Mouse (Mus musculus) myocyte (in vitro differentiated cells): ENCODE results near the gene Ube2o. TPM values are rescaled to one million over a fixed set of nuclear protein-coding genes. Genes with fewer than 3 reads are reported as not detected.
A peak's percentile ranks its signal among the peaks of the same experiment; 100 is the strongest.

Experiments
- H3K27me3 ChIP-seq: one replicate; pipeline ENCODE4 v1.6.1; 2011; ENCODE audit not compliant: control insufficient read depth, insufficient read depth, insufficient read length
- H3K36me3 ChIP-seq: one replicate; pipeline ENCODE4 v1.6.1; 2011; ENCODE audit not compliant: control insufficient read depth, insufficient read depth
- H3K4me2 ChIP-seq: one replicate; pipeline ENCODE4 v1.6.1; 2011; ENCODE audit warnings: low read depth, control low read depth
- H3K4me3 ChIP-seq: one replicate; pipeline ENCODE4 v1.5.1; 2011; ENCODE audit warnings: mild to moderate bottlenecking, control low read depth, moderate library complexity
- H3K79me2 ChIP-seq: one replicate; pipeline ENCODE4 v1.6.1; 2011; ENCODE audit not compliant: control insufficient read depth, insufficient read depth
- H3ac ChIP-seq: one replicate; pipeline ENCODE4 v1.6.1; 2011; ENCODE audit not compliant: control insufficient read depth, insufficient read length
- CEBPB ChIP-seq: IDR thresholded peaks from 2 replicates; pipeline ENCODE4 v1.6.1; 2011; ENCODE audit warnings: mild to moderate bottlenecking, moderate library complexity; ENCODE audit not compliant: poor library complexity, insufficient read depth, severe bottlenecking
- E2F4 ChIP-seq: IDR thresholded peaks from one replicate; pipeline ENCODE4 v1.6.1; 2011; ENCODE audit warnings: mild to moderate bottlenecking, control low read depth, moderate library complexity; ENCODE audit not compliant: insufficient read depth
- MAX ChIP-seq: IDR thresholded peaks from one replicate; pipeline ENCODE4 v1.6.1; 2011; ENCODE audit warnings: low read depth, mild to moderate bottlenecking, control low read depth
- MYOD1 ChIP-seq, 3 experiments: IDR thresholded peaks; one replicate each; pipeline ENCODE4 v1.6.1; 2011; ENCODE audit warnings: control low read depth in 2 of 3, low read depth in 2 of 3, mild to moderate bottlenecking in 2 of 3, moderate library complexity in 1 of 3; ENCODE audit not compliant: insufficient read length in 2 of 3, control insufficient read depth in 1 of 3
- MYOG ChIP-seq, 3 experiments: IDR thresholded peaks; one replicate each; pipeline ENCODE4 v1.6.1; 2011; ENCODE audit warnings: control low read depth in 2 of 3, low read depth in 2 of 3, mild to moderate bottlenecking in 2 of 3; ENCODE audit not compliant: insufficient read length in 2 of 3, control insufficient read depth in 1 of 3, insufficient read depth in 1 of 3
- POLR2A ChIP-seq: IDR thresholded peaks from one replicate; pipeline ENCODE4 v1.6.1; 2011; ENCODE audit warnings: low read depth, mild to moderate bottlenecking, control low read depth, moderate library complexity; ENCODE audit not compliant: insufficient read length
- POLR2AphosphoS2 ChIP-seq: IDR thresholded peaks from one replicate; pipeline ENCODE4 v1.6.1; 2011; ENCODE audit warnings: low read depth, control low read depth; ENCODE audit not compliant: insufficient read length
- REST ChIP-seq: IDR thresholded peaks from one replicate; pipeline ENCODE4 v1.6.1; 2011; ENCODE audit warnings: mild to moderate bottlenecking, control low read depth, moderate library complexity; ENCODE audit not compliant: insufficient read depth, insufficient read length
- SRF ChIP-seq: IDR thresholded peaks from one replicate; pipeline ENCODE4 v1.6.1; 2011; ENCODE audit warnings: low read depth; ENCODE audit not compliant: control insufficient read depth, insufficient read length
- TCF12 ChIP-seq: IDR thresholded peaks from one replicate; pipeline ENCODE4 v1.6.1; 2011; ENCODE audit warnings: mild to moderate bottlenecking, control low read depth; ENCODE audit not compliant: poor library complexity, insufficient read depth, severe bottlenecking
- TCF3 ChIP-seq: IDR thresholded peaks from one replicate; pipeline ENCODE4 v1.6.1; 2011; ENCODE audit warnings: low read depth, control low read depth; ENCODE audit not compliant: insufficient read length
- USF1 ChIP-seq: IDR thresholded peaks from one replicate; pipeline ENCODE4 v1.6.1; 2011; ENCODE audit warnings: low read depth, mild to moderate bottlenecking, control low read depth, moderate library complexity
- polyA plus RNA-seq: library from polyadenylated mRNA; unstranded; fragments of >200 nt; fragmentation: generic; extraction: Trizol; gene quantifications from one replicate; pipeline ENCODE4 v1.2.1, GENCODE M21; 2012; ENCODE audit warnings: missing spikeins

Ube2o gene
- polyA plus RNA-seq, 1 experiment = 27.1 TPM

DNA sequence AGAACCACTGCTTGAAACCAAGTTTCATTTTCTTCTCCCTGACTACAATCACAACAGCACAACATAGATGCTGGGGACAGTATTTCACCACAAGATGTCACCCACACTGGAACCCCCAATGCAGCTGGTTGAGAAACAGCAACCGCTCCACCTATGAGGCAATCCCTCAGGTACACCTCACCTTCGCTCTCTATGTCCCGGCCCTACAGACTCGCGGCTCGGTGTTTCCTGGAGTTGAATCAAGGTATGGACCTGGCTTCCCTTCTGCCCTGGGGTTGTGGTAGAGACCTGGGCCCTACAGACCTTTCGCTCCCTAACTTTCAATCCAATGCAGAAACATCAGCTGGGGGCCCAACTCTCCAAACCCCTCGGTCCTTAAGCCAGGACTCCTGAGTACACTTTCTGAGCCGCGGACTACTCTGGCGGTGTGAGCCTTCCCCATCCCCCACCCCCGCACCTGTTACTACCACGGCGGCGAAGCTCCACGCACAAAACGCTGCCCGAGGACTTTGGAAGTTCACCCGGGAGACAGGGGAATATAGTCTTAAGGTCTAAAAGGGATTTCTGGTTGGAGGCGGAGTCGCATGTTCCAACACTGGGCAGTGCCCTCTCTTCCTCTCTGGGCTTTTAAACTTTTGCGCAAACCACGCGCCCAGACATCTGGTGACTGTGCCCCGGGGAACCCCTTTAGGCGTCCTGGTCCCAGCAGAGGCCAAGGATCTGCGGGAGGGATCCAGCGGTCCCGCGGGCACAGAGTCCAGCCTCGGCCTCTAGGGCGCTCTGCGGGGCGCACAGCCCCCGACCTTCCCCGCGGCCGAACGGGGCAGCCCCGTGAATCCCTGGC lies 42.3 kb upstream of the Ube2o start:
- TF ChIP-seq MAX = no peak
- peak in 1 of 3 experiments; percentile 32 for TF ChIP-seq MYOD1 (IDR thresholded peaks at IDR 0.05; ENCODE audit: control insufficient read depth in 1 of 3, insufficient read length in 2 of 3, low read depth in 2 of 3)
- peak in 1 of 3 experiments; percentile 39 for TF ChIP-seq MYOG (IDR thresholded peaks at IDR 0.05; ENCODE audit: control insufficient read depth in 1 of 3, insufficient read depth in 1 of 3, insufficient read length in 2 of 3, low read depth in 2 of 3)
- Histone ChIP-seq H3ac (peak overlapping the region; percentile 24), H3K4me2 (peak overlapping the region; percentile 85), H3K27me3 (no peaks in the 10 kb centered on the region), H3K36me3 (no peaks in the 10 kb centered on the region), H3K79me2 (peaks cover 32% of the 10 kb centered on the region), H3K4me3 (peak overlapping the region; percentile 54)

DNA sequence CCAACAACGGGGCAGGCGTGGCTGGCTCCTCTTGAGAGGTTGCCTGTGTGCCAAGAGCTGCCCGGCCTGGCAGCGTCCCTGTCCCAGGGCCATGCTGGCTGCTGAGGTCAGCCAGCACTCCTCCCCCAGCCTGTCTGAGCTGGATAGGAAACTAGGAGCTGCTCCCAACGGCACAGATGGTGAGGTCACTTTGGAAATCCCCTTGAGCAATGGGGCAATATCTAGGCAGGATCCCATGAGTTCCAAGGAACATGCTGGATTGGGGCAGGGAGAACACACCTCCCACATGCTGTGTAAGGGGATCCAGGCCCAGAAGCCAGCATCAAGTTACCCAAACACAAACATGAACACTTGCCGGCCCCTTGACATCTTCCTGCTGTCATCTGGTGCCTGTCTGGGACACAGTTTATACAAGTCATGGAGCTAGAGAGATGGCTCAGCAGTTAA lies 40.0 kb upstream of the Ube2o start:
- peak overlapping the region; percentile 85 for H3K4me2 ChIP-seq
- no peak overlapping the region for H3ac ChIP-seq
- H3K4me3 ChIP-seq = no peak overlapping the region
- peaks cover 40% of the 10 kb centered on the region for H3K79me2 ChIP-seq
- TF ChIP-seq POLR2AphosphoS2 = peak; percentile 65
- TF ChIP-seq USF1 = no peak
- TF ChIP-seq TCF3 = peak; percentile 11
- peak; percentile 96 for TF ChIP-seq CEBPB
- TF ChIP-seq REST = no peak
- no peak for TF ChIP-seq SRF
- peak in 1 of 3 experiments; percentile 66 for TF ChIP-seq MYOD1 (IDR thresholded peaks at IDR 0.05; ENCODE audit: control insufficient read depth in 1 of 3, insufficient read length in 2 of 3, low read depth in 2 of 3)
- no peak for TF ChIP-seq TCF12
- no peak for TF ChIP-seq E2F4
- TF ChIP-seq MYOG (IDR thresholded peaks at IDR 0.05; ENCODE audit: control insufficient read depth in 1 of 3, insufficient read depth in 1 of 3, insufficient read length in 2 of 3, low read depth in 2 of 3) = peak in 1 of 3 experiments; percentile 76
- peak; percentile 47 for TF ChIP-seq POLR2A
- peak; percentile 62 for TF ChIP-seq MAX
- no peaks in the 10 kb centered on the region for H3K36me3 ChIP-seq
- H3K27me3 ChIP-seq = no peaks in the 10 kb centered on the region

DNA sequence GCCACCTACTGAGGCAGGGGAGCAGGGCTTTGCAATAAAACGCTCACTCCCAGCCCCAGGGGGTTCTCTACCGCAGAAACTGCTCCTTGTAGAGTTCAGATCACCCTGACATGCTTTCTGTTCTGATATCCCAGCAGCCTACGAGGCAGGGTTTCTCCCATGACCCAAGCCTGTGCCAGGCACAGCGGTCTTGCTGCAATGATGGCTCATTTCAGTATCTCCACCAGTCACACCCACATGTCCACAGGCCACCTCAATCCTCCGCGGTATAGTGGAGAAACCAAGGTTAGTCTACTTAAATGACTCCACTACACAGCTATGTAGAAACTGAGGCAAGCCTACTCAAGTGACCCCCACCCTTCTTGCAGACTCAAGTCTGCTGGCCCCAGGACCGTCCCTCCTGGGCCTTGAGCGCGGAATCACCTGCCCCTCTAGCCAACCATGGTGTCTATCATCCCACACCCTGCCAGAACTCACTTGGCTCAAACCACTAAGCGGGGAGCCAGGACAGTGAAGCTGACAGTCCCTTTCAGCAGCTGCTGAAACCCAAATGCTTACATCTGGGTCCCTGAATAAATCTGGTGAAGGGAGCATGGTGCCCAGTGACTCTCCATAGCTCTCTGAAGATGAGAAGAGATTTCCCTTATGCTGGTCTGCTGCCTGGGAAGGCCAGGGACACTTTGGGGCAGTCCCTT lies 39.5 kb upstream of the Ube2o start:
- H3K4me3 ChIP-seq = no peak overlapping the region
- peak overlapping the region; percentile 85 for H3K4me2 ChIP-seq
- H3ac ChIP-seq = no peak overlapping the region
- H3K79me2 ChIP-seq = peaks cover 40% of the 10 kb centered on the region
- H3K36me3 ChIP-seq = no peaks in the 10 kb centered on the region
- H3K27me3 ChIP-seq = no peaks in the 10 kb centered on the region
- TF ChIP-seq USF1 (no peak), POLR2AphosphoS2 (no peak), MYOD1 (IDR thresholded peaks at IDR 0.05; ENCODE audit: control insufficient read depth in 1 of 3, insufficient read length in 2 of 3, low read depth in 2 of 3) (no peak), MYOG (IDR thresholded peaks at IDR 0.05; ENCODE audit: control insufficient read depth in 1 of 3, insufficient read depth in 1 of 3, insufficient read length in 2 of 3, low read depth in 2 of 3) (no peak), SRF (no peak), E2F4 (no peak), TCF3 (no peak), REST (no peak), CEBPB (no peak), MAX (no peak), TCF12 (no peak), POLR2A (no peak)

DNA sequence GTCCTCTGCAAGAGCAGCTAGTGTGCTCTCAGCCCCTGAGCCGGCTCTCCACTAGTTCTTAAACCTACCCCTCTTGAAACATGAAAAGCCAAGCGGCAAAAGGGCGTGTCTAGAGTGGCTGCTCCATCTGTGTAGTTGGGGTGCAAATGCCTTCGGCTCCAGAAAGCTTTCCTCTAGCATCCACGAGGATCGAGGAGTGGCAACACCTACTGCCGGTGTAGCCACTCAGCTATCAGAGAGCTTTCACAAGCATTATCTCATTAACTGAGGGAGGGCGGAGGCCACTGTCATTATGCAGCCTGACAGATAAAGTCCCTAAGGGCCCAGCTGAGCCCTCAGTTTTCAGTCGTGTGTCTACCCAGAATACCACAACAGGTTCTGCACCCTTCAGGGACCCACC lies 38.8 kb upstream of the Ube2o start:
- TF ChIP-seq MYOG (IDR thresholded peaks at IDR 0.05; ENCODE audit: control insufficient read depth in 1 of 3, insufficient read depth in 1 of 3, insufficient read length in 2 of 3, low read depth in 2 of 3) (no peak), CEBPB (no peak), MYOD1 (IDR thresholded peaks at IDR 0.05; ENCODE audit: control insufficient read depth in 1 of 3, insufficient read length in 2 of 3, low read depth in 2 of 3) (no peak), E2F4 (no peak), USF1 (no peak), SRF (no peak), POLR2A (no peak), MAX (no peak), REST (no peak), POLR2AphosphoS2 (no peak)
- Histone ChIP-seq H3K27me3 (no peaks in the 10 kb centered on the region), H3K4me2 (peak overlapping the region; percentile 85), H3K36me3 (no peaks in the 10 kb centered on the region), H3K4me3 (no peak overlapping the region), H3K79me2 (peaks cover 40% of the 10 kb centered on the region), H3ac (no peak overlapping the region)
